Mouse (Mus musculus): ENCODE data around the gene Fmnl2.

The Fmnl2 gene

GRCm38 (mm10) chr2:52955831-52956230 lies 98.2 kb downstream of the Fmnl2 start:
- no peak for DNase-seq (ENCODE audit: extremely low spot score)

GRCm38 (mm10) chr2:52957771-52958534 lies 100.3 kb downstream of the Fmnl2 start:
- no peak for DNase-seq (ENCODE audit: extremely low spot score)

- peak; percentile 64 for DNase-seq (ENCODE audit: extremely low spot score)
Measured at GRCm38 (mm10) chr2:52958535-52959290, 101.1 kb downstream of the Fmnl2 start.

- no peak for DNase-seq (ENCODE audit: extremely low spot score)
Measured at GRCm38 (mm10) chr2:52959291-52959621, 101.6 kb downstream of the Fmnl2 start.

GRCm38 (mm10) chr2:52959982-52960381 lies 102.3 kb downstream of the Fmnl2 start:
- DNase-seq (ENCODE audit: extremely low spot score): no peak

GRCm38 (mm10) chr2:52960697-52961096 lies 103.0 kb downstream of the Fmnl2 start:
- DNase-seq (ENCODE audit: extremely low spot score): no peak

GRCm38 (mm10) chr2:52963439-52963838 lies 105.8 kb downstream of the Fmnl2 start:
- no peak for DNase-seq (ENCODE audit: extremely low spot score)

- DNase-seq (ENCODE audit: extremely low spot score): no peak
Measured at GRCm38 (mm10) chr2:52964386-52964928, 106.8 kb downstream of the Fmnl2 start.

- DNase-seq (ENCODE audit: extremely low spot score): no peak
Measured at GRCm38 (mm10) chr2:52966227-52966626, 108.6 kb downstream of the Fmnl2 start.

- DNase-seq (ENCODE audit: extremely low spot score): no peak
Measured at GRCm38 (mm10) chr2:52966820-52967460, 109.3 kb downstream of the Fmnl2 start.

- DNase-seq (ENCODE audit: extremely low spot score): no peak
Measured at GRCm38 (mm10) chr2:52967461-52967823, 109.8 kb downstream of the Fmnl2 start.

- DNase-seq (ENCODE audit: extremely low spot score): no peak
Measured at GRCm38 (mm10) chr2:52968884-52969283, 111.2 kb downstream of the Fmnl2 start.

GRCm38 (mm10) chr2:52974056-52974455 lies 116.4 kb downstream of the Fmnl2 start:
- no peak for DNase-seq (ENCODE audit: extremely low spot score)

GRCm38 (mm10) chr2:52974776-52975175 lies 117.1 kb downstream of the Fmnl2 start:
- no peak for DNase-seq (ENCODE audit: extremely low spot score)

- DNase-seq (ENCODE audit: extremely low spot score): no peak
Measured at GRCm38 (mm10) chr2:52977921-52978675, 120.4 kb downstream of the Fmnl2 start.

GRCm38 (mm10) chr2:52978796-52979195 lies 121.1 kb downstream of the Fmnl2 start:
- no peak for DNase-seq (ENCODE audit: extremely low spot score)

GRCm38 (mm10) chr2:52979280-52979763 lies 121.7 kb downstream of the Fmnl2 start:
- no peak for DNase-seq (ENCODE audit: extremely low spot score)

GRCm38 (mm10) chr2:52981126-52981525 lies 123.5 kb downstream of the Fmnl2 start:
- DNase-seq (ENCODE audit: extremely low spot score): no peak

GRCm38 (mm10) chr2:52981595-52981994 lies 123.9 kb downstream of the Fmnl2 start:
- DNase-seq (ENCODE audit: extremely low spot score): no peak

GRCm38 (mm10) chr2:52982502-52982901 lies 124.8 kb downstream of the Fmnl2 start:
- DNase-seq (ENCODE audit: extremely low spot score): no peak

GRCm38 (mm10) chr2:52984556-52984955 lies 126.9 kb downstream of the Fmnl2 start:
- no peak for DNase-seq (ENCODE audit: extremely low spot score)

GRCm38 (mm10) chr2:52985167-52985566 lies 127.5 kb downstream of the Fmnl2 start:
- no peak for DNase-seq (ENCODE audit: extremely low spot score)
